Mouse (Mus musculus) MEL (cell line): ENCODE results near the gene Adamtsl5. TPM values are rescaled to one million over a fixed set of nuclear protein-coding genes. Genes with fewer than 3 reads are reported as not detected.

Source experiments
- DNase-seq: peaks from one replicate; pipeline ENCODE4 v3.0.0; 2011; ENCODE audit warnings: low read depth, low spot score
- H3K27ac ChIP-seq: 2 replicates; pipeline ENCODE4 v1.5.1; 2012; ENCODE audit warnings: low read depth, mild to moderate bottlenecking, control low read depth, low read length, moderate library complexity; ENCODE audit not compliant: control insufficient read depth
- H3K27me3 ChIP-seq, 2 experiments: fragments of 150-350 bp in 1 of 2; sonication (generic) in 1 of 2; 2 replicates each; pipeline ENCODE4 v1.6.1; 2012; ENCODE audit warnings: low read length in 2 of 2, mild to moderate bottlenecking in 2 of 2, improper control_type of control experiment in 1 of 2, moderate library complexity in 1 of 2; ENCODE audit not compliant: insufficient read depth in 2 of 2, control insufficient read depth in 1 of 2
- H3K36me3 ChIP-seq, 2 experiments: 2 replicates each; pipeline ENCODE4 v1.6.1; 2012 to 2014; ENCODE audit warnings: low read length in 2 of 2, improper control_type of control experiment in 1 of 2, inconsistent platforms in 1 of 2, mild to moderate bottlenecking in 1 of 2; ENCODE audit not compliant: insufficient read depth in 2 of 2, control insufficient read depth in 1 of 2
- H3K4me1 ChIP-seq, 2 experiments: fragments of 150-350 bp in 1 of 2; sonication (generic) in 1 of 2; 2 replicates each; pipeline ENCODE4 v1.6.1; 2012; ENCODE audit warnings: low read length in 2 of 2, improper control_type of control experiment in 1 of 2, mild to moderate bottlenecking in 1 of 2; ENCODE audit not compliant: insufficient read depth in 2 of 2, control insufficient read depth in 1 of 2
- H3K4me3 ChIP-seq, 2 experiments: fragments of 150-350 bp in 1 of 2; sonication (generic) in 1 of 2; 2 replicates each; pipeline ENCODE4 v1.5.1; 2012; ENCODE audit warnings: low read depth in 2 of 2, low read length in 2 of 2, mild to moderate bottlenecking in 2 of 2, moderate library complexity in 2 of 2, control low read depth in 1 of 2, improper control_type of control experiment in 1 of 2; ENCODE audit not compliant: control insufficient read depth in 1 of 2, insufficient read depth in 1 of 2
- H3K79me2 ChIP-seq: 2 replicates; pipeline ENCODE4 v1.6.1; 2012; ENCODE audit warnings: mild to moderate bottlenecking, low read length, moderate library complexity; ENCODE audit not compliant: control insufficient read depth, poor library complexity, insufficient read depth
- H3K9ac ChIP-seq: 2 replicates; pipeline ENCODE4 v1.6.1; 2012; ENCODE audit warnings: low read depth, mild to moderate bottlenecking, control low read depth, low read length, moderate library complexity; ENCODE audit not compliant: control insufficient read depth, poor library complexity, severe bottlenecking
- H3K9me3 ChIP-seq: fragments of 150-350 bp; sonication (generic); replicated peaks from 2 replicates; pipeline ENCODE4 v1.6.1; 2012; ENCODE audit warnings: mild to moderate bottlenecking, low read length, improper control_type of control experiment, moderate library complexity; ENCODE audit not compliant: insufficient read depth
- BHLHE40 ChIP-seq: IDR thresholded peaks from 2 replicates; pipeline ENCODE4 v1.6.1; 2012; ENCODE audit warnings: low read depth, mild to moderate bottlenecking, inconsistent platforms, low read length, improper control_type of control experiment, borderline replicate concordance
- CTCF ChIP-seq, 3 experiments: IDR thresholded peaks in 2 of 3; conservative IDR thresholded peaks in 1 of 3; 2 replicates each; pipeline ENCODE4 v1.5.1; 2011 to 2012; ENCODE audit warnings: low read length in 3 of 3, low read depth in 2 of 3, mild to moderate bottlenecking in 2 of 3, improper control_type of control experiment in 1 of 3, inconsistent platforms in 1 of 3, mixed read lengths in 1 of 3, moderate library complexity in 1 of 3; ENCODE audit not compliant: control insufficient read depth in 1 of 3, insufficient read depth in 1 of 3, poor library complexity in 1 of 3, severe bottlenecking in 1 of 3
- EP300 ChIP-seq, 2 experiments: IDR thresholded peaks; 2 replicates each; pipeline ENCODE4 v1.6.1; 2011; ENCODE audit warnings: improper control_type of control experiment in 2 of 2, low read length in 2 of 2, low read depth in 1 of 2, mild to moderate bottlenecking in 1 of 2
- GABPA ChIP-seq: IDR thresholded peaks from 2 replicates; pipeline ENCODE4 v1.6.1; 2012; ENCODE audit warnings: low read depth, mild to moderate bottlenecking, inconsistent platforms, low read length, improper control_type of control experiment, moderate library complexity
- HCFC1 ChIP-seq: IDR thresholded peaks from 2 replicates; pipeline ENCODE4 v1.6.1; 2012; ENCODE audit warnings: low read depth, mild to moderate bottlenecking, inconsistent platforms, low read length, improper control_type of control experiment, moderate library complexity
- MAFK ChIP-seq: IDR thresholded peaks from 2 replicates; pipeline ENCODE4 v1.6.1; 2011; ENCODE audit warnings: low read depth, mild to moderate bottlenecking, low read length, improper control_type of control experiment, borderline replicate concordance
- MAX ChIP-seq: IDR thresholded peaks from 2 replicates; pipeline ENCODE4 v1.6.1; 2011; ENCODE audit warnings: low read length, improper control_type of control experiment
- MEF2A ChIP-seq: IDR thresholded peaks from 2 replicates; pipeline ENCODE4 v1.6.1; 2014; ENCODE audit warnings: low read depth, mild to moderate bottlenecking, inconsistent platforms, low read length, improper control_type of control experiment; ENCODE audit not compliant: poor library complexity, insufficient replicate concordance, severe bottlenecking; ENCODE audit errors: extremely low read depth
- MXI1 ChIP-seq: IDR thresholded peaks from 2 replicates; pipeline ENCODE4 v1.6.1; 2011; ENCODE audit warnings: mild to moderate bottlenecking, low read depth, low read length, improper control_type of control experiment
- MYC ChIP-seq: IDR thresholded peaks from 2 replicates; pipeline ENCODE4 v1.6.1; 2011; ENCODE audit warnings: low read depth, mild to moderate bottlenecking, low read length, improper control_type of control experiment, moderate library complexity
- NELFE ChIP-seq: IDR thresholded peaks from 2 replicates; pipeline ENCODE4 v1.6.1; 2011; ENCODE audit warnings: low read depth, low read length, improper control_type of control experiment
- POLR2A ChIP-seq, 2 experiments: IDR thresholded peaks; 2 replicates each; pipeline ENCODE4 v1.6.1; 2011 to 2012; ENCODE audit warnings: low read length in 2 of 2, mild to moderate bottlenecking in 2 of 2, control low read depth in 1 of 2, improper control_type of control experiment in 1 of 2, low read depth in 1 of 2, moderate library complexity in 1 of 2; ENCODE audit not compliant: control insufficient read depth in 1 of 2, insufficient read depth in 1 of 2, poor library complexity in 1 of 2
- POLR2AphosphoS2 ChIP-seq: IDR thresholded peaks from 2 replicates; pipeline ENCODE4 v1.6.1; 2011; ENCODE audit warnings: low read length, improper control_type of control experiment
- RAD21 ChIP-seq: IDR thresholded peaks from 2 replicates; pipeline ENCODE4 v1.6.1; 2011; ENCODE audit warnings: mild to moderate bottlenecking, low read depth, low read length, improper control_type of control experiment
- RCOR1 ChIP-seq: IDR thresholded peaks from 2 replicates; pipeline ENCODE4 v1.6.1; 2012; ENCODE audit warnings: low read depth, mild to moderate bottlenecking, inconsistent platforms, low read length, improper control_type of control experiment
- SMC3 ChIP-seq: IDR thresholded peaks from 2 replicates; pipeline ENCODE4 v1.6.1; 2011; ENCODE audit warnings: low read depth, low read length, improper control_type of control experiment
- TAL1 ChIP-seq: IDR thresholded peaks from 2 replicates; pipeline ENCODE4 v1.6.1; 2012; ENCODE audit warnings: mild to moderate bottlenecking, inconsistent platforms, low read length, moderate library complexity, mixed read lengths
- TBP ChIP-seq: IDR thresholded peaks from 2 replicates; pipeline ENCODE4 v1.8.0; 2011; ENCODE audit warnings: low read depth, low read length, improper control_type of control experiment
- UBTF ChIP-seq: IDR thresholded peaks from 2 replicates; pipeline ENCODE4 v1.6.1; 2012; ENCODE audit warnings: low read depth, mild to moderate bottlenecking, inconsistent platforms, low read length, improper control_type of control experiment, moderate library complexity, borderline replicate concordance; ENCODE audit not compliant: insufficient read depth
- USF1 ChIP-seq: IDR thresholded peaks from 2 replicates; pipeline ENCODE4 v1.6.1; 2014; ENCODE audit warnings: low read depth, mild to moderate bottlenecking, inconsistent platforms, low read length, improper control_type of control experiment, moderate library complexity
- ZC3H11A ChIP-seq: IDR thresholded peaks from 2 replicates; pipeline ENCODE4 v1.6.1; 2012; ENCODE audit warnings: low read depth, mild to moderate bottlenecking, inconsistent platforms, low read length, improper control_type of control experiment
- ZNF384 ChIP-seq: IDR thresholded peaks from 2 replicates; pipeline ENCODE4 v1.6.1; 2012; ENCODE audit warnings: low read depth, mild to moderate bottlenecking, inconsistent platforms, low read length, improper control_type of control experiment
- polyA plus RNA-seq, 2 experiments: library from polyadenylated mRNA; stranded (reverse) in 1 of 2; unstranded in 1 of 2; fragments of >175 nt in 1 of 2; fragments of >200 nt in 1 of 2; gene quantifications; 2 replicates each; pipeline versions ENCODE4 v1.2.1 to v1.2.4; 2012; ENCODE audit warnings: low replicate concordance in 2 of 2, low read depth in 1 of 2; ENCODE audit not compliant: insufficient read length in 2 of 2, insufficient read depth in 1 of 2, missing spikeins in 1 of 2
- total RNA-seq: library from RNA; depleted of rRNA; stranded (reverse); fragments of 300-350 nt; gene quantifications from 2 replicates; pipeline ENCODE4 v1.2.3, GENCODE M21; 2012

Adamtsl5 gene
- total and polyA plus RNA-seq, 3 experiments = 3.9 to 16.5 TPM; not detected in 1

DNA sequence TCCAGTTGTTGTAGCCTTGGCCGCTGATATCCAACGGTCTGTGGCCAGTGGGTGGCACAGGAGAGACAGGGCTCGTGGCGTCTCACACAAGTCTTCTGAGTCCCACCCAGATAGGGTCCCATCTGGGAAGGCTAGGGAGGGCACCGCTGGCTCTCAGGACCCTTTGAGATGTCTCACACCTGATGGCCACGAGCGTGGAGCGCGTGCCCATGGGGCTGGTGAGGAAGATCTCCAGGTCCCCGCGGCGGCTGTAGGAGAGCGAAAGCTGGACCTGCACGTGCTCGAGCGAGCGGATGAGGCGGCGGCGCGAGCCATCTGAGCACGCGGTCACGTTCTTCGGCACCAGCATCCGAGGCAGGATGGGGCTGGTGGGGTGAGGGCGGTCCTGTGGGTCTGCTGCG is 25.4 kb downstream of the Adamtsl5 start:
- H3K9ac ChIP-seq = peak overlapping the region; percentile 93
- peak; percentile 70 for DNase-seq
- H3K36me3 ChIP-seq = peaks cover 0 to 5% of the 10 kb centered on the region in 2 experiments; a peak in 2 of 4 replicates
- H3K4me1 ChIP-seq = peaks cover 0 to 25% of the 10 kb centered on the region in 2 experiments; a peak in 3 of 4 replicates
- no peaks in the 10 kb centered on the region for H3K27me3 ChIP-seq
- peaks cover 39% of the 10 kb centered on the region for H3K79me2 ChIP-seq
- TF ChIP-seq EP300 (IDR thresholded peaks at IDR 0.05; ENCODE audit: low read depth in 1 of 2, low read length in 2 of 2) (no peak), ZNF384 (no peak), TAL1 (no peak), MEF2A (no peak), POLR2A (IDR thresholded peaks at IDR 0.05; ENCODE audit: control insufficient read depth in 1 of 2, insufficient read depth in 1 of 2, low read depth in 1 of 2, low read length in 2 of 2, poor library complexity in 1 of 2) (peak; percentile 43 to 58; a peak in 2 of 4 replicates), CTCF (IDR thresholded peaks at IDR 0.05 in 2 of 3, conservative IDR thresholded peaks at IDR 0.05 in 1 of 3; ENCODE audit: control insufficient read depth in 1 of 3, insufficient read depth in 1 of 3, low read depth in 2 of 3, low read length in 3 of 3, poor library complexity in 1 of 3, severe bottlenecking in 1 of 3) (peak in 2 of 3 experiments; percentile 4 to 11; a peak in 2 of 6 replicates), MAX (peak; percentile 84), MXI1 (peak; percentile 86), POLR2AphosphoS2 (no peak), ZC3H11A (no peak), UBTF (no peak), SMC3 (no peak), NELFE (no peak), HCFC1 (no peak), RAD21 (no peak), RCOR1 (no peak), MYC (peak; percentile 63; the same call in 1 of the 2 replicates), USF1 (no peak), BHLHE40 (peak; percentile 75; the same call in 1 of the 2 replicates), GABPA (no peak), MAFK (no peak), TBP (no peak)
- peak overlapping the region; percentile 64 for H3K27ac ChIP-seq
- peak overlapping the region; percentile 89 to 90 for H3K4me3 ChIP-seq
- H3K9me3 ChIP-seq = no peaks in the 10 kb centered on the region
